ENCODE assay signal across 13 mouse cellular contexts in the genomic region with DNA sequence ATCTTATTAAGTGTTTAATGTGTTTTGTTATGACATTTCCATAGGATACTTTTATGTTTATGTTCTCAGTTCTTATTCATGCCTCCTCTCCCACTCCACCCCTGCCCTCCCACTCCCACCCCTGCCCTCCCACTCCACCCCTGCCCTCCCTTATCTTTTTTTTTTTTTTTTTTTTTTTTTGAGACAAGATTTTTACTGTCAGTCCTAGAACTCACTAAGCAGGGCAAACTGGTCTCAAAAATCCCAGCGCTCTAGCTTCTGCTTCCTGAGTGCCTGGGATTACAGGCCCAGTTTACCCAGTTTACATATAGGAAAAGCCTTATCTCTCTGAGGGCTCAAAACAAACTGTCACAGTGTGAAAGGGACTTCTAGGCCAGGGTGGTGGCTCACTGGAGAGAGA. TPM values are rescaled to one million over a fixed set of nuclear protein-coding genes. Genes with fewer than 3 reads are reported as not detected.
DNase-seq lines count a peak whose midpoint lies in the region; ATAC-seq and TF ChIP-seq lines count a peak whose summit lies in the region.
"Had no signal": no experiment of that assay in that cellular context is flagged by ENCODE, and none has a peak within 500 bp of the region (broad histone marks: within the 10 kb centered on the region; RNA-seq: fewer than 3 reads in every experiment).

No protein-coding gene starts in this region.

- no peak for TF ChIP-seq POLR2A in liver, adult 2 months (IDR thresholded peaks at IDR 0.05; ENCODE audit: extremely low read depth, insufficient read depth, low read length)

- H3K4me3 ChIP-seq in heart, embryonic 14.5 days (ENCODE audit: control insufficient read depth in 1 of 2, insufficient read depth in 1 of 2, low read depth in 1 of 2, low read length in 2 of 2): no peak overlapping the region
- H3K4me3 ChIP-seq in liver, adult 2 months (ENCODE audit: insufficient read depth, low read depth, low read length): no peak overlapping the region
- no peak overlapping the region for H3K4me3 ChIP-seq in intestine, postnatal 0 days (ENCODE audit: low read depth, low read length)
- H3K4me3 ChIP-seq in stomach, embryonic 14.5 days (ENCODE audit: low read depth, low read length): no peak overlapping the region
- no peak overlapping the region for H3K4me3 ChIP-seq in midbrain, embryonic 16.5 days (ENCODE audit: low read depth, low read length)
- H3K4me3 ChIP-seq: midbrain, embryonic 10.5 days had no signal

- no peaks in the 10 kb centered on the region for H3K27me3 ChIP-seq in heart, embryonic 14.5 days (ENCODE audit: control insufficient read depth, insufficient read depth, low read length)
- no peaks in the 10 kb centered on the region for H3K27me3 ChIP-seq in liver, adult 2 months (ENCODE audit: control insufficient read depth, insufficient read depth, low read length)
- H3K27me3 ChIP-seq in intestine, postnatal 0 days (replicated peaks; ENCODE audit: control insufficient read depth, insufficient read depth, low read length): no peaks in the 10 kb centered on the region
- no peaks in the 10 kb centered on the region for H3K27me3 ChIP-seq in stomach, embryonic 14.5 days (ENCODE audit: control insufficient read depth, insufficient read depth, low read length)
- H3K27me3 ChIP-seq in midbrain, embryonic 16.5 days (ENCODE audit: control insufficient read depth, insufficient read depth, low read depth, low read length): peaks cover 12% of the 10 kb centered on the region

- H3K27ac ChIP-seq in heart, embryonic 14.5 days (replicated peaks in 1 of 2; ENCODE audit: control insufficient read depth in 1 of 2, insufficient read depth in 1 of 2, low read depth in 2 of 2, low read length in 2 of 2): peak overlapping the region in 1 of 2 experiments; percentile 42; a peak in 2 of 4 replicates
- peak overlapping the region; percentile 75 for H3K27ac ChIP-seq in liver, adult 2 months (replicated peaks; ENCODE audit: insufficient read depth, low read depth, low read length)
- peak overlapping the region; percentile 71 for H3K27ac ChIP-seq in intestine, postnatal 0 days (ENCODE audit: low read depth, low read length)
- peak overlapping the region; percentile 66; the same call in 1 of the 2 replicates for H3K27ac ChIP-seq in stomach, embryonic 14.5 days (ENCODE audit: low read length)
- no peak overlapping the region for H3K27ac ChIP-seq in midbrain, embryonic 16.5 days (ENCODE audit: low read length)
- H3K27ac ChIP-seq: midbrain, embryonic 10.5 days had no signal

- no peaks in the 10 kb centered on the region for H3K9me3 ChIP-seq in heart, embryonic 14.5 days (ENCODE audit: control insufficient read depth, low read length)
- no peaks in the 10 kb centered on the region for H3K9me3 ChIP-seq in intestine, postnatal 0 days (ENCODE audit: control insufficient read depth)
- H3K9me3 ChIP-seq in stomach, embryonic 14.5 days (ENCODE audit: control insufficient read depth, low read depth, low read length): no peaks in the 10 kb centered on the region
- no peaks in the 10 kb centered on the region for H3K9me3 ChIP-seq in midbrain, embryonic 16.5 days (replicated peaks; ENCODE audit: control insufficient read depth, low read length, poor library complexity, severe bottlenecking)
- H3K9me3 ChIP-seq: G1E; midbrain, embryonic 10.5 days had no signal

- H3K4me2 ChIP-seq in heart, embryonic 14.5 days (ENCODE audit: low read length): peak overlapping the region; percentile 51
- H3K4me2 ChIP-seq in intestine, postnatal 0 days (replicated peaks; ENCODE audit: low read depth): peak overlapping the region; percentile 49
- H3K4me2 ChIP-seq in stomach, embryonic 14.5 days (replicated peaks; ENCODE audit: low read depth, low read length): peak overlapping the region; percentile 26
- no peak overlapping the region for H3K4me2 ChIP-seq in midbrain, embryonic 16.5 days (ENCODE audit: low read length)

- no peak for TF ChIP-seq CTCF in liver, adult 2 months (IDR thresholded peaks at IDR 0.05; ENCODE audit: low read depth, low read length)
- no peak for TF ChIP-seq CTCF in intestine, postnatal 0 days (IDR thresholded peaks at IDR 0.05; ENCODE audit: low read depth)

- 61% methylated on average over 1 of the region's 1 CpGs for WGBS in heart, embryonic 14.5 days
- 50% methylated on average over 1 of the region's 1 CpGs for WGBS in liver, adult 2 months
- 33% methylated on average over 1 of the region's 1 CpGs for WGBS in intestine, postnatal 0 days
- WGBS in stomach, embryonic 14.5 days: 42% methylated on average over 1 of the region's 1 CpGs
- 92% methylated on average over 1 of the region's 1 CpGs for WGBS in midbrain, embryonic 16.5 days

- H3K36me3 ChIP-seq in heart, embryonic 14.5 days (ENCODE audit: control insufficient read depth, insufficient read depth, low read length): no peaks in the 10 kb centered on the region
- no peaks in the 10 kb centered on the region for H3K36me3 ChIP-seq in liver, adult 2 months (ENCODE audit: control insufficient read depth, insufficient read depth, low read length)
- H3K36me3 ChIP-seq in intestine, postnatal 0 days (ENCODE audit: control insufficient read depth, insufficient read depth): no peaks in the 10 kb centered on the region
- H3K36me3 ChIP-seq in stomach, embryonic 14.5 days (ENCODE audit: control insufficient read depth, insufficient read depth, low read length): no peaks in the 10 kb centered on the region
- H3K36me3 ChIP-seq in midbrain, embryonic 16.5 days (ENCODE audit: control insufficient read depth, insufficient read depth, low read length): no peaks in the 10 kb centered on the region
- H3K36me3 ChIP-seq: G1E; midbrain, embryonic 10.5 days had no signal

- H3K79me2 ChIP-seq in liver, adult 2 months (ENCODE audit: control insufficient read depth, insufficient read depth, low read length): peaks cover 5% of the 10 kb centered on the region; the same call in 1 of the 2 replicates

- H3K9ac ChIP-seq in heart, embryonic 14.5 days (ENCODE audit: low read length): no peak overlapping the region
- H3K9ac ChIP-seq in liver, adult 2 months (ENCODE audit: low read depth, low read length): no peak overlapping the region
- H3K9ac ChIP-seq in intestine, postnatal 0 days (ENCODE audit: low read depth, low read length): no peak overlapping the region
- no peak overlapping the region for H3K9ac ChIP-seq in stomach, embryonic 14.5 days (replicated peaks; ENCODE audit: low read depth, low read length)
- H3K9ac ChIP-seq in midbrain, embryonic 16.5 days (ENCODE audit: low read depth, low read length): no peak overlapping the region

- H3K4me1 ChIP-seq in heart, embryonic 14.5 days (ENCODE audit: control insufficient read depth in 2 of 2, insufficient read depth in 2 of 2, low read length in 2 of 2): peaks cover 20 to 33% of the 10 kb centered on the region in 2 experiments
- peaks cover 11% of the 10 kb centered on the region for H3K4me1 ChIP-seq in liver, adult 2 months (ENCODE audit: control insufficient read depth, insufficient read depth, low read length)
- H3K4me1 ChIP-seq in intestine, postnatal 0 days (replicated peaks; ENCODE audit: control insufficient read depth, insufficient read depth, low read length): peaks cover 9% of the 10 kb centered on the region; the same call in 1 of the 2 replicates
- H3K4me1 ChIP-seq in stomach, embryonic 14.5 days (ENCODE audit: control insufficient read depth, insufficient read depth, low read length): peaks cover 18% of the 10 kb centered on the region; the same call in 1 of the 2 replicates
- H3K4me1 ChIP-seq in midbrain, embryonic 16.5 days (ENCODE audit: control insufficient read depth, insufficient read depth, low read length): peaks cover 26% of the 10 kb centered on the region

- no peak for DNase-seq in heart, adult 11 months
- DNase-seq in liver, adult 2 months (ENCODE audit: extremely low read depth, low read depth, low spot score): no peak
- no peak for DNase-seq in liver
- no peak for DNase-seq in thymus, postnatal 10 days (ENCODE audit: low spot score in 2 of 2)
- DNase-seq: adrenal gland, postnatal 25 days; cerebellum, postnatal 25 days; thymus, adult 18-20 months had no signal

- no peak for ATAC-seq in heart, embryonic 14.5 days (ENCODE audit: insufficient number of reproducible peaks, insufficient read depth, low FRiP score, low read depth)
- no peak for ATAC-seq in intestine, postnatal 0 days
- no peak for ATAC-seq in stomach, embryonic 14.5 days (ENCODE audit: insufficient number of reproducible peaks, insufficient read depth, low FRiP score, low read depth)
- ATAC-seq in midbrain, embryonic 16.5 days: no peak

RNA-seq across cellular contexts. Expression of a gene that starts 3.5 kb away (rescaled TPM):
- 38.2 and 40.5 TPM in 2 replicates for polyA plus RNA-seq in heart, embryonic 14.5 days (2014; fragmentation: Nextera tagmentation; extraction: Ambion mirVana)
- total RNA-seq in liver, adult 2 months (2014; rRNA removed): 10.8 and 15.5 TPM in 2 replicates
- polyA plus RNA-seq in liver, adult 2 months (2012; rRNA removed): 14.0 and 14.1 TPM in 2 replicates
- polyA plus RNA-seq in intestine, postnatal 0 days (2015; fragmentation: Nextera tagmentation; extraction: Ambion mirVana): 12.6 and 12.9 TPM in 2 replicates
- polyA plus RNA-seq in stomach, embryonic 14.5 days (2014; fragmentation: Nextera tagmentation; extraction: Ambion mirVana): 42.0 and 44.6 TPM in 2 replicates
- 4.8 and 6.0 TPM in 2 replicates for polyA plus RNA-seq in midbrain, embryonic 16.5 days (2015; fragmentation: Nextera tagmentation; extraction: Ambion mirVana)

RNA-seq across cellular contexts. Expression of a gene that starts 13.0 kb away (rescaled TPM):
- 5.3 and 5.7 TPM in 2 replicates for polyA plus RNA-seq in heart, embryonic 14.5 days (2014; fragmentation: Nextera tagmentation; extraction: Ambion mirVana)
- 4.0 and 4.7 TPM in 2 replicates for total RNA-seq in liver, adult 2 months (2014; rRNA removed)
- polyA plus RNA-seq in liver, adult 2 months (2012; rRNA removed): 11.9 and 20.3 TPM in 2 replicates
- 11.8 and 13.4 TPM in 2 replicates for polyA plus RNA-seq in intestine, postnatal 0 days (2015; fragmentation: Nextera tagmentation; extraction: Ambion mirVana)
- 8.0 and 10.1 TPM in 2 replicates for polyA plus RNA-seq in stomach, embryonic 14.5 days (2014; fragmentation: Nextera tagmentation; extraction: Ambion mirVana)
- polyA plus RNA-seq in midbrain, embryonic 16.5 days (2015; fragmentation: Nextera tagmentation; extraction: Ambion mirVana): 26.8 and 27.3 TPM in 2 replicates

RNA-seq across cellular contexts. Expression of a gene that starts 32.2 kb away (rescaled TPM):
- polyA plus RNA-seq in heart, embryonic 14.5 days (2014; fragmentation: Nextera tagmentation; extraction: Ambion mirVana): 32.3 and 38.9 TPM in 2 replicates
- 5.8 and 6.5 TPM in 2 replicates for total RNA-seq in liver, adult 2 months (2014; rRNA removed)
- 14.7 and 25.0 TPM in 2 replicates for polyA plus RNA-seq in liver, adult 2 months (2012; rRNA removed)
- 23.8 and 24.8 TPM in 2 replicates for polyA plus RNA-seq in intestine, postnatal 0 days (2015; fragmentation: Nextera tagmentation; extraction: Ambion mirVana)
- 75.3 and 76.2 TPM in 2 replicates for polyA plus RNA-seq in stomach, embryonic 14.5 days (2014; fragmentation: Nextera tagmentation; extraction: Ambion mirVana)
- polyA plus RNA-seq in midbrain, embryonic 16.5 days (2015; fragmentation: Nextera tagmentation; extraction: Ambion mirVana): 13.1 TPM in 2 replicates

RNA-seq across cellular contexts. Expression of a gene that starts 38.9 kb away (rescaled TPM):
- polyA plus RNA-seq in heart, embryonic 14.5 days (2014; fragmentation: Nextera tagmentation; extraction: Ambion mirVana): 58.6 and 69.9 TPM in 2 replicates
- 20.7 and 25.2 TPM in 2 replicates for total RNA-seq in liver, adult 2 months (2014; rRNA removed)
- 36.2 and 61.5 TPM in 2 replicates for polyA plus RNA-seq in liver, adult 2 months (2012; rRNA removed)
- 31.3 and 32.2 TPM in 2 replicates for polyA plus RNA-seq in intestine, postnatal 0 days (2015; fragmentation: Nextera tagmentation; extraction: Ambion mirVana)
- 111 and 120 TPM in 2 replicates for polyA plus RNA-seq in stomach, embryonic 14.5 days (2014; fragmentation: Nextera tagmentation; extraction: Ambion mirVana)
- 97.2 and 103 TPM in 2 replicates for polyA plus RNA-seq in midbrain, embryonic 16.5 days (2015; fragmentation: Nextera tagmentation; extraction: Ambion mirVana)

RNA-seq across cellular contexts. Expression of a gene that starts 52.0 kb away (rescaled TPM):
- 7.1 and 7.4 TPM in 2 replicates for polyA plus RNA-seq in heart, embryonic 14.5 days (2014; fragmentation: Nextera tagmentation; extraction: Ambion mirVana)
- 1.1 and 1.4 TPM in 2 replicates for total RNA-seq in liver, adult 2 months (2014; rRNA removed)
- 6.3 and 7.9 TPM in 2 replicates for polyA plus RNA-seq in liver, adult 2 months (2012; rRNA removed)
- polyA plus RNA-seq in intestine, postnatal 0 days (2015; fragmentation: Nextera tagmentation; extraction: Ambion mirVana): 10.4 and 11.0 TPM in 2 replicates
- 8.1 and 8.5 TPM in 2 replicates for polyA plus RNA-seq in stomach, embryonic 14.5 days (2014; fragmentation: Nextera tagmentation; extraction: Ambion mirVana)
- 18.4 and 20.9 TPM in 2 replicates for polyA plus RNA-seq in midbrain, embryonic 16.5 days (2015; fragmentation: Nextera tagmentation; extraction: Ambion mirVana)
